Mouse (Mus musculus) testis, adult 2 months (tissue): ENCODE results near the gene Cd276. TPM values are rescaled to one million over a fixed set of nuclear protein-coding genes. Genes with fewer than 3 reads are reported as not detected.

ENCODE experiments used
- H3K27ac ChIP-seq: fragments of 200-500 bp; 2 replicates; pipeline ENCODE4 v1.5.1; 2012; ENCODE audit warnings: low read depth, low read length; ENCODE audit not compliant: control insufficient read depth, insufficient read depth
- H3K27me3 ChIP-seq: fragments of 200-500 bp; 2 replicates; pipeline ENCODE4 v1.6.1; 2012; ENCODE audit warnings: mild to moderate bottlenecking, low read length, moderate library complexity; ENCODE audit not compliant: control insufficient read depth, insufficient read depth
- H3K36me3 ChIP-seq: fragments of 200-500 bp; 2 replicates; pipeline ENCODE4 v1.6.1; 2012; ENCODE audit warnings: mild to moderate bottlenecking, low read length; ENCODE audit not compliant: control insufficient read depth, insufficient read depth
- H3K4me1 ChIP-seq: fragments of 200-500 bp; 2 replicates; pipeline ENCODE4 v1.6.1; 2012; ENCODE audit warnings: low read length; ENCODE audit not compliant: control insufficient read depth, insufficient read depth
- H3K4me3 ChIP-seq: fragments of 200-500 bp; 2 replicates; pipeline ENCODE4 v1.5.1; 2012; ENCODE audit warnings: low read depth, mild to moderate bottlenecking, low read length, moderate library complexity, mixed read lengths; ENCODE audit not compliant: control insufficient read depth
- CTCF ChIP-seq: fragments of 200-500 bp; IDR thresholded peaks from 2 replicates; pipeline ENCODE4 v1.5.1; 2012; ENCODE audit warnings: low read depth, mild to moderate bottlenecking, inconsistent platforms, low read length, moderate library complexity; ENCODE audit not compliant: control insufficient read depth, insufficient read depth, insufficient replicate concordance
- POLR2A ChIP-seq: fragments of 200-500 bp; IDR thresholded peaks from 2 replicates; pipeline ENCODE4 v1.6.1; 2012; ENCODE audit warnings: low read depth, mild to moderate bottlenecking, inconsistent platforms, low read length, moderate library complexity; ENCODE audit not compliant: control insufficient read depth
- polyA plus RNA-seq: library from polyadenylated mRNA; depleted of rRNA; stranded (reverse); fragments of >200 nt; gene quantifications from 2 replicates; pipeline ENCODE4 v1.2.3, GENCODE M21; 2012; rRNA removed

The Cd276 gene
- 0.61 and 1.3 TPM in 2 replicates for polyA plus RNA-seq

DNA sequence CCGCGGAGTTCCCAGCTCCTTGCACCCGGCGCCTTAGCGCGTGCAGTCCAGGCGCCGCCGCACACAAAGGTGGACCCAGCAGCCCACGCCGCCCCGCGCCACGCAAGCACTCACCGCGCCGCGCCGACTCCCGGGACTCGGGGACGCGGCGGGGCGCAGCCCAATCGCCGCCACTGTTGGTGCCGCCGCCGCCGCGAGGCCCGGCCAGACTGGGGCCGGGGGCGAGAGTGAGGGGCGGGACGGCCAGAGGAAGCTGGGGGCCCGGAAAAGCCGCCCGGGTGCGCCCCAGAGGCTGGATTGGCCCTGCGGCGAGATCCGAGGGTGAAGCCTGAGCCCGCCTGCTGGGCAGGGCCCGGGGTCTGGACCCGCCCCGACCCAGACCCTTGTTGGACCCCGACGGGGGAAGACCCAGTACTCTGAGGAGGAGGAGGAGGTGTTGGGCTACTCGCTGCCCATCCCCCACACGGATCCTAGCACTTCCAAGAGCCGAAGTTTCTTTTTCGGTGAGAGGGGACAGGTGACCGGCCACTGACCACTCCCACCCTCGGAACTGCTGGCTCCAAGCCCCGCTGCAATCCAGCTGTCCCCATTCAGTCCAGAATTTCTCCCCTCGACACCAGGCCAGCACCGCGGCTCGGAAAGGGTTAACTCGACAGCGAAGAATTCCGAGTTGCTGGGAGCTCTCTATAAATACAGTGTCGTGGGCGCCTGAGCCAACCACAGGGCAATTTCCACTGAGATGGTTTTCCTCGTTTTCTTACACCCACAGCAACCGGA, at the start of gene Cd276:
Gene Cd276 (minus strand): TSS at position 530 of the 777 bp plus-strand sequence.
- TF ChIP-seq POLR2A (no peak), CTCF (no peak)
- H3K4me3 ChIP-seq: peak within 1 kb of the TSS; percentile 79
- no peaks in the 10 kb centered on the region for H3K27me3 ChIP-seq
- peaks cover 13% of the 10 kb centered on the region for H3K4me1 ChIP-seq
- H3K27ac ChIP-seq: no peak within 1 kb of the TSS
- H3K36me3 ChIP-seq: no peaks in the 10 kb centered on the region

DNA sequence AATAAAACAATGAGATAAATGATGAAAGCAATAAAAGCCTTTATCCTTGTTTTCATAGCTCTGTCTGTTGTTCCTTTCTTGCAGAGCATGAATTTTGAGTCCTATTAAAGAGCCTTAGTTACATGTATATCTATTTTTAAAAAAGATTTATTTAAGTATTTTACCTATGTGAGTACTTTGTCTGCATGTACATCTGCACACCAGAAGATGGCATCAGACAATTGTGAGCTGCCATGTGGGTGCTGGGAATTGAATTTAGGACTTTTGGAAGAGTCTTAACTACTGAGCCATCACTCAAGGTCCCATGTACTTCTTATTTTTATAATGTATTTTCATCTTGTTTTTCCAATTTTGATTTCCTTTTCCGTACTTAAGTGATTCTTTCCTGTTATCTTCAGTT, 40.1 kb upstream of the Cd276 start:
- Histone ChIP-seq H3K4me1 (no peaks in the 10 kb centered on the region), H3K27ac (no peak overlapping the region), H3K27me3 (no peaks in the 10 kb centered on the region), H3K4me3 (no peak overlapping the region), H3K36me3 (no peaks in the 10 kb centered on the region)
- no peak for TF ChIP-seq CTCF
- no peak for TF ChIP-seq POLR2A

DNA sequence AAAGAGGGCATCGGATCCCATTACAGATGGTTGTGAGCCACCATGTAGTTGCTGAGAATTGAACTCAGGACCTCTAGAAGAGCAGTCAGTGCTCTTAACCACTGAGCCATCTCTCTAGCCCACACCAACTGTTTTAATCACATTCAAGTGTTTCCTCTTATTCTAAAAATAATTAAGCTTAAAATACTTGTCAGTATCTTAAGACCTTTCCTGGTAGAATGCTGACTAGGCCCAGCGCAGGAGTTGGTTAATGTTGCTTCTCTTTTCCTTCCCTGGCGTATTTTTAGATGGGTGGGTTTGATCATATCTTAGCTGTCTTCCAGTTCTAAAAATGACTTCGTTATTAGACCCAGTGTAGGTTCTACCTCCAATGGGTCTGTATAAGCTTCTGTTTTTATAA, 33.4 kb upstream of the Cd276 start:
- H3K36me3 ChIP-seq: no peaks in the 10 kb centered on the region
- H3K4me3 ChIP-seq: no peak overlapping the region
- H3K4me1 ChIP-seq: no peaks in the 10 kb centered on the region
- H3K27me3 ChIP-seq: no peaks in the 10 kb centered on the region
- TF ChIP-seq POLR2A (no peak), CTCF (no peak)
- H3K27ac ChIP-seq: no peak overlapping the region

DNA sequence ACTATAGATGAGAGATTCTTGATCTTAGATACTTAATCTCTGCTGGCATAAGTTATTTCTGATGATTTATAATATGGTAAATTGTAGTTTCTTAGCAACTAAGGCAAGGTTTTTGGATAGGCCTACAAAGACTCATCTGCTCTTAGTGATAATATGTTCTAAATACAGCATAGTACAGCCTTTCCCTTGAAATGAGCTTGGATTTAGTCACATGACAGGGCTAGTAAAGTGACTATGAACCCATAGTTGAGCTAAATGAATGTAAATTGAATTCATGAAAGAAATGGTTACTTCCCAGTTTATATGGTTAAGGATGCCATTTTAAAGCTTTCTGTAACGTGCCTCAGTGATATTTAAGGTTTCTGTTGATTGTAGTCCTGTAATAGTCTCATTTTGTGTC, 29.1 kb upstream of the Cd276 start:
- H3K27me3 ChIP-seq: no peaks in the 10 kb centered on the region
- TF ChIP-seq CTCF: no peak
- no peak for TF ChIP-seq POLR2A
- no peak overlapping the region for H3K27ac ChIP-seq
- no peaks in the 10 kb centered on the region for H3K36me3 ChIP-seq
- H3K4me3 ChIP-seq: no peak overlapping the region
- H3K4me1 ChIP-seq: peaks cover 7% of the 10 kb centered on the region

DNA sequence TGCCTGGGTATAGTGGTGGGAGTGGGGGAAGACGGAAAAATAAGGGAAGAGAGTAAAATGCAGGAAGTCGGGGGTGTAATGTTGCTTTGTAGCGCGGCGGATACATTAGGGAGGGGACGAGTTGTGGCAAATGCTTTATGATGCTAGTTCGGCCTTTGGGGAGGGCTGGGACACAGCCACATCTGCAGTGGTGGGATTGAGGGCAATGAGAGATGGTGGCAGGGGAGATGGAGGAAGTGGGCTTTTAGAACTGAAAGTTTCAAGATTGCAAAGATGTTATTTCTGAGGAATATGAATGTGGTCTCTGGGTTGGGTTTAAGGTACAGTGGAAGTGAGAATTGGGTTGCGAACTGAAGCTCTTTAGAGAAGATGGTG, 28.0 kb upstream of the Cd276 start:
- H3K4me1 ChIP-seq: peaks cover 7% of the 10 kb centered on the region
- H3K27ac ChIP-seq: peak overlapping the region; percentile 47
- peak overlapping the region; percentile 88 for H3K4me3 ChIP-seq
- no peaks in the 10 kb centered on the region for H3K27me3 ChIP-seq
- H3K36me3 ChIP-seq: no peaks in the 10 kb centered on the region
- no peak for TF ChIP-seq POLR2A
- TF ChIP-seq CTCF: no peak

DNA sequence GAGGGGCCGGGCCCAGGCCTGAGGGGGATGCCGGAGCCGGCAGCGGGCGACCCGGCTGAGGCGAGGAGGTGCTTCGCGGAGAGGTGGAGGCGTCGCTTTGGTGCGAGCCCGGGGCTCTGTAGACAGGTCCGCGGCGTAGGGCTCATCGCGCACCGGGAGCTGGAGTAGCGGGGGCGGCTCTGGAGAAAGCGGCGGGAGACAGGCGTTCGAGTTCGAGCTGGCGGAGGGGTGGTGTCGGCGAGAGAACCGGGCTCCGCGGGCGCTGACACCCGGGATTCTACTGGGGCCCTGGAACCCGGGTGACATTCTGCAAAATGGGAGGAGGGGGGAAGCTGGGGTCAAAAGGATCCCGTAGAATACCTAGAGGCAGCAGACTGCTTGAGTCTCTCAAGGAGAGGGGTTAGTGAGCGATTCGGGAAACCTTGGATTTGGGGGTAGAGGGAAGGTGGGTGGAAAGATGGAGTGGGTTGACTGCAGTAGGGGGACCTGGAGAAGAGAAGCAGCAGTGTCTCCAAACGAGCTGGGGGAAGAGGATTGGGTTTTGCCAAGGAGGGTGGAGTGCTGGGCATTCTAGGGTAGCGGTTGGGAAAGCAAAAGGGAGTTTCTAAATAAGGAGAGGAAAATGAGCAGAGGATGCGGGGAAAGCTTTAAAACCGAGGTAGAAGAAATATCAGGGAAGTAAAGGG, 27.5 kb upstream of the Cd276 start:
- Histone ChIP-seq H3K4me1 (peaks cover 7% of the 10 kb centered on the region), H3K36me3 (no peaks in the 10 kb centered on the region), H3K27ac (peak overlapping the region; percentile 47), H3K4me3 (peak overlapping the region; percentile 88), H3K27me3 (no peaks in the 10 kb centered on the region)
- no peak for TF ChIP-seq CTCF
- TF ChIP-seq POLR2A: no peak

DNA sequence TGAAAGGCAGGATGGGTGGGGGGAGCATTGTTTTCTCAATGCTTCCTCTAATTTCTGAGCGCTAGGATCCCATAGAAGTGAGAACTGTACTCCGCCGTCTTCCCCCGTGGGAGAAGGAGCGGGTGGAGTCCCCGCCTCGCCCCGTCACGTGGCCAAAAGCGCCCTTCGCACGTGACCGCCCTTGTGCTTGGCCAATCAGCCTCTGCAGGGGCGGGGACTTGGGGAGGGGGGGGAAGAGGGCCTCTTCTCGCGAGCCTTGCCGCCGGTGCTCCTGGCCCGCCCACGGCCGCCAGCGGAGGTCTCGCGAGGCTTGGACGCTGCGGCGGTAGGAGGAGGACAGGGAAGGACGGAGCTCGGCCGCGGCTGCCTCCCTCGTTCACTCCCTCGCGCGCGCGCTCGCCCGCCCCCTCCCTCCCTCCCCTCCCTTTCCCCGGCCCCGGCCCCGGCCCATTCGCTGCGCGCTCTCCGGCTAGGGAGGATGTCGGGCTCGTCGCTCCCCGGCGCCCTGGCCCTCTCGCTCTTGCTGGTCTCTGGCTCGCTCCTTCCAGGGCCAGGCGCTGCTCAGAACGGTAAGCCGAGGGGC, 26.8 kb upstream of the Cd276 start, which contains the start of gene Nptn:
Gene Nptn (plus strand): TSS at position 283 of the 583 bp plus-strand sequence.
- Histone ChIP-seq H3K27me3 (no peaks in the 10 kb centered on the region), H3K4me1 (peaks cover 7% of the 10 kb centered on the region), H3K4me3 (peak within 1 kb of the TSS; percentile 88), H3K27ac (peak within 1 kb of the TSS; percentile 84), H3K36me3 (no peaks in the 10 kb centered on the region)
- TF ChIP-seq CTCF (no peak), POLR2A (peak; percentile 56)
